Mouse (Mus musculus) spleen, adult 12 weeks (tissue): ENCODE measurements around the gene Tspan9.

ENCODE experiments used
- DNase-seq: peaks from one replicate; pipeline ENCODE4 v3.0.0; 2022; ENCODE audit warnings: low spot score

Gene Tspan9

DNA sequence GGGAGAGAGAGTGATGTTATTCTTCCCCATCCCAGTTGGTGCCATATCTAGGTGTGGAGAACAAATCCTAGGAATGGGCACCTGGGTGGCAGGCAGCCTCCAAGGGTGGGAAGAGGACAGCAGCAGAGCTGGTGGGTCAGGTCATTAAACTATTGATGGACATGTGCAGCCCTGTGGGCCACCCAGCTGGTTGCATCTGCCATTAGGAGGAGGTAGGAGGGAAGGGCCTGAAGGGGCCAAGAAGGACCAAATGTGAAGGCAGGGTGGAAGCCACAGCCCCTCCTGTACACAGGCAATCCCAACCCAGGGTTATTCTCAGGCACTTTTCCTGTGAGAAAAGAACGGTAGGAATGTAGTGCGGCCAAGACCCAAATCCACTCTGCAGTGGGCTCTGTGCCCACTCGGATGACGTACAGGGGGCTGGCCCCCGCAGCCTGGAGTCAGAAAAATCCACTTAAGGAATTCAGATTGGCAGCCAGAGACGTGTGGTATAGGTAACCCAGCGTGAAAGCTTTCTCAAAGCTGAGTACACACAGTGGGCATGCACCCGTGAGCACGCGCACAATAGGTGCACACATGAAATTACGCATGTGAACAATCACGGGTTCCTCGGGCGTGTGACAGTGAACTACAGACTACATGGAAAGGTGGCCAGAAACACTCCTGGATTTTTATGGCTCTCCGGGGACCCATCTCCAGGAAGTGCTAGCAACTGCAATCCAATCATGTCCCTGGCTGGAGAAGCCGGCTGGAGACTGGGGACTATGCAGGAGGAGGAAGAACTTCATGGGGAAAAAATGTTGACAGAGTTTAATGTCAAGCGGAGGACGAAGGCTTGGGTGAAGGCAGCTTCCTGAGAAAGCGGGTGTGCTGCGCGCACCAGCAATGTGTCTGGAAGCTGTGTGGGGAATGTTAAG is 67.0 kb downstream of the Tspan9 start:
- DNase-seq, result no peak

- DNase-seq, result no peak
Measured at GRCm38 (mm10) chr6:128075453-128076003, 67.9 kb downstream of the Tspan9 start.

GRCm38 (mm10) chr6:128070921-128071558 is 72.4 kb downstream of the Tspan9 start:
- no peak for DNase-seq

DNA sequence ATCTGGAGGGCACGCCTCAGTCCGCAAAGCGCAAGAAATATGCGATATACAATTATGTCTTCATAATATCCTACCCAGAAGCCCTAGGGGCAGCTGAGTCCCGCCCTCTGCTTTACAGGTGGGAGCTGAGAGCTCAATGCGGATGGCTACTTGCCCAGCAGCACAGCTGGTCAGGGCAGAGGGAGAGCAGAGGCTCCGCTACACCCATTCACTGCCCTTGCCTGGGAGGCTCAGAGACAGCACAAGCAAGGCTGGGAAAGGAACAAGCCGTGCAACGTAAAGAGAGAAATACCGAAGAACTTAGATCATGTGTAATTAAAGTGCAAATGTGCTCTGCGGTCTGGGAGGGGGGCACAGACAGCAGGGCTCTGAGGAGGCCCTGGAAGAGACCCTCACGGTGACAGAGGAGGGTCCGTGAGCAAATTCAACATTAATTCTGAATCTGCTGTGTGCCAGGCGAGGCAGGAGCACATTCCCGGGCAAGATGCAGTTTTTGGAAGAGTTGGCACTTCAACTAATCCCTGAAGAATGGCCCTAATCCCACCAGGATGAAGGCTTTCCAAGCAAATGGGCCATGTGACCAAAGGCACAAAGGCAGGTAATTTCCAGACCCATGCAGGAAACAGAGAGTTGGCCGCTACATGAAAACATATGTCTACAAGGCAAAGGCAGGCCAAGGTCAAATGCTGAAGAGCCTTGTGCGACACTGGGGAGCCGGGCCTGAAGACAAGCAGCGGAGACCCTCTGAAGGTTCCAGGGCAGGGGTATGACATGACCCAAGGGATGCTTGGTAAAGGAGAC is 73.1 kb downstream of the Tspan9 start:
- no peak for DNase-seq

- DNase-seq, result no peak
Measured at GRCm38 (mm10) chr6:128068144-128068543, 75.2 kb downstream of the Tspan9 start.

- no peak for DNase-seq
Measured at GRCm38 (mm10) chr6:128065982-128066381, 77.4 kb downstream of the Tspan9 start.

- no peak for DNase-seq
Measured at GRCm38 (mm10) chr6:128063501-128063900, 79.9 kb downstream of the Tspan9 start.

DNA sequence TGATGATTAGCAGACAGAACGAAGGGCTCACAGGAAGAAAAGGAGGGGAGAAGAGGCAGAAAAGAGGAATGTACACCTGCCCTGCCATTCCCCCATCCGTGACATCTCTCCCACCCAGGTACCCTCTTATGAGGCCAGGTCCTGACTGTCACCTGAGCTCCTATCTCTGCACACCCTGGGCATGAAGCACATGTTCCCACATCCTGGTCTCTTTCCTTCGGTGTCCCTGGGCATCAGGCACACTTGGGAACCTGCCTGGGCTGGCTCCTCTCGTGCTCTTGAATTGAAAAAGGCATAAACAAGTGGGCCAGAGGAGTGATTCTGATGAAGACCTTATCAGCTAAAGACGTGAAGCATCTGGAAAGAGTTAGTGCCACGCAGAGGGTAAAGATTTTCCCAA is 80.6 kb downstream of the Tspan9 start:
- DNase-seq, result no peak

- DNase-seq, result no peak
Measured at GRCm38 (mm10) chr6:128062216-128062615, 81.2 kb downstream of the Tspan9 start.

- no peak for DNase-seq
Measured at GRCm38 (mm10) chr6:128061342-128061741, 82.1 kb downstream of the Tspan9 start.

DNA sequence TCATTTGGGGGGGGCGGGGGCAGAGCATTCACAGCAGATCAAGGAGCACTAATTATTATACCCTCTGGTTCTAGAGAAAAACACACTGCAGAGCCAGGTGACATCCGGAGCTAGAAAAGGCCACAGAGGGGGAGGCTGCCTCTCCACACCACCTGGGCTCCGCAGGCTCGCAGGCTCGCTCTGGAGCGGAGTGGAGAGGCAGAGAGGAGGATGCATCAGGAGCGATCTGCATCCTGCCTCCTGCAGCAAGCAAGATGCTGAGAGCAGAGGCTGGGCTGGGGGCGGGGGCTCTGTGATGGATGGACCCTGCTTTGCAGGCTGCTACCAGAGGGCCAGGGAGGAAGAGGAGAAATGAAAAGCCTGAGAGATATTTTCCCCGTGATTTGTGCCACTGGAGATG is 84.8 kb downstream of the Tspan9 start:
- DNase-seq, result no peak

GRCm38 (mm10) chr6:128058157-128058556 is 85.2 kb downstream of the Tspan9 start:
- DNase-seq, result no peak

GRCm38 (mm10) chr6:128053000-128053732 is 90.2 kb downstream of the Tspan9 start:
- no peak for DNase-seq

- no peak for DNase-seq
Measured at GRCm38 (mm10) chr6:128047671-128048070, 95.7 kb downstream of the Tspan9 start.

- DNase-seq, result no peak
Measured at GRCm38 (mm10) chr6:128047239-128047638, 96.2 kb downstream of the Tspan9 start.

GRCm38 (mm10) chr6:128046799-128047198 is 96.6 kb downstream of the Tspan9 start:
- DNase-seq, result no peak

- DNase-seq, result no peak
Measured at GRCm38 (mm10) chr6:128044691-128045090, 98.7 kb downstream of the Tspan9 start.

DNA sequence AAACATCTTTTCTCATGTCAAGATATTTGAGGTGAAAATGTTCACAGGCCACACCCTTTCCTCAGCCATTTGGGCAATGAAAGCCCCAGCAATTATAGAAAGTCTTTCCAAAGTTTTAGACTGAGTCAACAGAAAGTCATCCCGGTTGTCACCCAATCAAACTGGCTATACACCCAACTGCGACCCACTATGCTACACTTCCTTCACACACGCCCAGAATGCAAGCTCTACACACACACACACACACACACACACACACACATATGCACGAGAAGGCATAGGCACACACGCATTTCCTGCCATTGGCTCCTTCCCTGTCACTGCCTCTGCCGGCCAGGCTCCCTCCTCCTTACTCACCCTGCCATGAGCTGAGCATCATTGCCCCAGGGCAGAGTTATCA is 99.9 kb downstream of the Tspan9 start:
- no peak for DNase-seq

DNA sequence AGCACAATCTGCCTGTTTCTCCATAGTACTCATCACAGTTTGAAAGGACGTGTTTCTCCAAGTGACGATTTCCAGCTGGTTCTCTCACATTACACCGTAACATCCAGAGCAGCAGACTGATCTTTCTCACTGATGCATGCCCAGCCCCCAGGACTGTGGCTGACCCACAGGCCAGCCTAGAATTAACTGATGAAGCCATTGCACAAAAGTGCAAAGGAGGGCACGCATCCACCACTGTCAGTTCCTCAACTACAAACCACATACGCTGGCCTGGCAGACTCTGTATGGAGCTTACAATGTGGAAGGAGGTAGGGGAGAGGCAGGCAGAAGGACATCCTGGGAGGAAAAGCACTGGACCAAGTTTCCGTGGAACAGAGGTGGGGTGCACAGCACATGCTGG is 101.6 kb downstream of the Tspan9 start:
- no peak for DNase-seq

- no peak for DNase-seq
Measured at GRCm38 (mm10) chr6:128039077-128039766, 104.2 kb downstream of the Tspan9 start.

DNA sequence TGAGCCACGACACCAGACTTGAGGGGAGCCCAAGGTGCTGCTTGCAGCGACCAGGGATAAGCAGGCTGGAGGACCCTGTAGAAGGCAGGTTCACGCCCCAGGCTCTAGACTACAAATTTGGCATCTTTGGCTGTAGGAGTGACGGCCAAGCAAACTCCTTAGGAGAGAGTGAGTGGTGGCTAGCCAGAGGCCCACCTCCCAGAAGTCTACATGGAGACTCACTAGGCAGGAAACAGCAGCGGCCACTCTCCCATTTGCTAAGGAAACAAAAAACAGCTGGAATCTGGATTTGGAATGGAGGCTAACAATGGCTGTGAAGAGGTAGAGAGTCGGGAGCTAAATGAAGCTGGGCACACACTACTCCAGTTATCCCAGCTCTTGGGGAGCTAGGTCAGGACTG is 104.8 kb downstream of the Tspan9 start:
- no peak for DNase-seq
